Mouse (Mus musculus): Measurements from ENCODE around the gene Cyth2. TPM values are rescaled to one million over a fixed set of nuclear protein-coding genes. Genes with fewer than 3 reads are reported as not detected.

Gene Cyth2
- polyA plus RNA-seq, 1 experiment from 2014 or later = 105 TPM

- no peak for DNase-seq (ENCODE audit: low spot score)
- Histone ChIP-seq H3K9ac (ENCODE audit: low read depth, low read length) (no peak overlapping the region), H3K36me3 (ENCODE audit: insufficient read depth, low read length) (no peaks in the 10 kb centered on the region), H3K27me3 (ENCODE audit: insufficient read depth, low read length) (no peaks in the 10 kb centered on the region), H3K9me3 (replicated peaks; ENCODE audit: low read length) (no peaks in the 10 kb centered on the region), H3K4me3 (replicated peaks; ENCODE audit: low read depth, low read length) (no peak overlapping the region), H3K27ac (no peak overlapping the region), H3K4me1 (replicated peaks; ENCODE audit: insufficient read depth, low read length) (no peaks in the 10 kb centered on the region), H3K4me2 (ENCODE audit: low read length) (no peak overlapping the region)
- 71% methylated on average over 3 of the region's 3 CpGs for whole genome bisulfite sequencing
- no peak for ATAC-seq (replicated peaks; ENCODE audit: low FRiP score, low read depth)
- TF ChIP-seq CTCF (IDR thresholded peaks at IDR 0.05; ENCODE audit: low read depth) = no peak
Measured at GRCm38 (mm10) chr7:45850661-45851060, 36.3 kb upstream of the Cyth2 start.

GRCm38 (mm10) chr7:45848447-45849027 lies 34.2 kb upstream of the Cyth2 start:
- Histone ChIP-seq H3K4me3 (replicated peaks; ENCODE audit: low read depth, low read length) (no peak overlapping the region), H3K27me3 (ENCODE audit: insufficient read depth, low read length) (no peaks in the 10 kb centered on the region), H3K4me1 (replicated peaks; ENCODE audit: insufficient read depth, low read length) (no peaks in the 10 kb centered on the region), H3K4me2 (ENCODE audit: low read length) (no peak overlapping the region), H3K27ac (no peak overlapping the region), H3K9me3 (replicated peaks; ENCODE audit: low read length) (no peaks in the 10 kb centered on the region), H3K36me3 (ENCODE audit: insufficient read depth, low read length) (no peaks in the 10 kb centered on the region), H3K9ac (ENCODE audit: low read depth, low read length) (no peak overlapping the region)
- WGBS = 18% methylated on average over 6 of the region's 6 CpGs
- no peak for DNase-seq (ENCODE audit: low spot score)
- no peak for TF ChIP-seq CTCF (IDR thresholded peaks at IDR 0.05; ENCODE audit: low read depth)
- no peak for ATAC-seq (replicated peaks; ENCODE audit: low FRiP score, low read depth)

GRCm38 (mm10) chr7:45842950-45843744 lies 28.8 kb upstream of the Cyth2 start:
- DNase-seq (ENCODE audit: low spot score) (no peak), ATAC-seq (replicated peaks; ENCODE audit: low FRiP score, low read depth) (no peak)
- Histone ChIP-seq H3K9ac (ENCODE audit: low read depth, low read length) (no peak overlapping the region), H3K4me3 (replicated peaks; ENCODE audit: low read depth, low read length) (no peak overlapping the region), H3K4me2 (ENCODE audit: low read length) (no peak overlapping the region), H3K4me1 (replicated peaks; ENCODE audit: insufficient read depth, low read length) (no peaks in the 10 kb centered on the region), H3K36me3 (ENCODE audit: insufficient read depth, low read length) (no peaks in the 10 kb centered on the region), H3K27me3 (ENCODE audit: insufficient read depth, low read length) (no peaks in the 10 kb centered on the region), H3K9me3 (replicated peaks; ENCODE audit: low read length) (no peaks in the 10 kb centered on the region), H3K27ac (no peak overlapping the region)
- TF ChIP-seq CTCF (IDR thresholded peaks at IDR 0.05; ENCODE audit: low read depth) = no peak
- WGBS = 88% methylated on average over 10 of the region's 10 CpGs

GRCm38 (mm10) chr7:45833924-45834323 lies 19.5 kb upstream of the Cyth2 start:
- no peak for ATAC-seq (replicated peaks; ENCODE audit: low FRiP score, low read depth)
- peak overlapping the region; percentile 55 for H3K4me2 ChIP-seq (ENCODE audit: low read length)
- peaks cover 20% of the 10 kb centered on the region for H3K4me1 ChIP-seq (replicated peaks; ENCODE audit: insufficient read depth, low read length)
- H3K27ac ChIP-seq = no peak overlapping the region
- 7% methylated on average over 13 of the region's 31 CpGs for WGBS
- TF ChIP-seq CTCF (IDR thresholded peaks at IDR 0.05; ENCODE audit: low read depth) = no peak
- H3K9ac ChIP-seq (ENCODE audit: low read depth, low read length) = peak overlapping the region; percentile 47
- peaks cover 33% of the 10 kb centered on the region for H3K27me3 ChIP-seq (ENCODE audit: insufficient read depth, low read length)
- DNase-seq (ENCODE audit: low spot score) = no peak
- H3K9me3 ChIP-seq (replicated peaks; ENCODE audit: low read length) = no peaks in the 10 kb centered on the region
- H3K36me3 ChIP-seq (ENCODE audit: insufficient read depth, low read length) = peaks cover under 1% of the 10 kb centered on the region; the same call in 1 of the 2 replicates
- peak overlapping the region; percentile 29 for H3K4me3 ChIP-seq (replicated peaks; ENCODE audit: low read depth, low read length)

GRCm38 (mm10) chr7:45833148-45833790 lies 18.9 kb upstream of the Cyth2 start:
- H3K27ac ChIP-seq = no peak overlapping the region
- H3K9me3 ChIP-seq (replicated peaks; ENCODE audit: low read length) = no peaks in the 10 kb centered on the region
- peaks cover 33% of the 10 kb centered on the region for H3K27me3 ChIP-seq (ENCODE audit: insufficient read depth, low read length)
- ATAC-seq (replicated peaks; ENCODE audit: low FRiP score, low read depth) (0 out of 2 replicates have a peak, but pooled peaks have one; percentile 15), DNase-seq (ENCODE audit: low spot score) (no peak)
- H3K4me2 ChIP-seq (ENCODE audit: low read length) = peak overlapping the region; percentile 55
- H3K4me3 ChIP-seq (replicated peaks; ENCODE audit: low read depth, low read length) = peak overlapping the region; percentile 29
- TF ChIP-seq CTCF (IDR thresholded peaks at IDR 0.05; ENCODE audit: low read depth) = no peak
- H3K36me3 ChIP-seq (ENCODE audit: insufficient read depth, low read length) = peaks cover 6% of the 10 kb centered on the region; the same call in 1 of the 2 replicates
- peaks cover 20% of the 10 kb centered on the region for H3K4me1 ChIP-seq (replicated peaks; ENCODE audit: insufficient read depth, low read length)
- peak overlapping the region; percentile 47; the same call in 1 of the 2 replicates for H3K9ac ChIP-seq (ENCODE audit: low read depth, low read length)
- WGBS = 1% methylated on average over 65 of the region's 86 CpGs

- no peak for ATAC-seq (replicated peaks; ENCODE audit: low FRiP score, low read depth)
- H3K27me3 ChIP-seq (ENCODE audit: insufficient read depth, low read length) = peaks cover 33% of the 10 kb centered on the region
Measured at GRCm38 (mm10) chr7:45832428-45832827, 18.0 kb upstream of the Cyth2 start.

More at GRCm38 (mm10) chr7:45832428-45832827, 18.0 kb upstream of the Cyth2 start:
- 11% methylated on average over 30 of the region's 30 CpGs for WGBS
- H3K9me3 ChIP-seq (replicated peaks; ENCODE audit: low read length) = no peaks in the 10 kb centered on the region
- peak overlapping the region; percentile 55 for H3K4me2 ChIP-seq (ENCODE audit: low read length)
- H3K4me3 ChIP-seq (replicated peaks; ENCODE audit: low read depth, low read length) = peak overlapping the region; percentile 29
- H3K4me1 ChIP-seq (replicated peaks; ENCODE audit: insufficient read depth, low read length) = peaks cover 20% of the 10 kb centered on the region
- DNase-seq (ENCODE audit: low spot score) = no peak
- no peak overlapping the region for H3K9ac ChIP-seq (ENCODE audit: low read depth, low read length)
- no peak overlapping the region for H3K27ac ChIP-seq
- no peak for TF ChIP-seq CTCF (IDR thresholded peaks at IDR 0.05; ENCODE audit: low read depth)
- H3K36me3 ChIP-seq (ENCODE audit: insufficient read depth, low read length) = peaks cover 13% of the 10 kb centered on the region
